Mouse (Mus musculus) liver, embryonic 14.5 days (tissue): ENCODE measurements at regions not wholly inside any gene's neighbourhood (a gene's known extent, or its start where the extent isn't known, plus 50 kb on each side); places are given as distances from the start of the nearest gene placed in this dataset.

Source experiments
- CTCF ChIP-seq: IDR thresholded peaks from 2 replicates; pipeline ENCODE4 v1.5.1; 2016; ENCODE audit warnings: antibody characterized with exemption, low read depth, control low read depth
- EP300 ChIP-seq: IDR thresholded peaks from 2 replicates; pipeline ENCODE4 v1.6.1; 2016; ENCODE audit warnings: antibody characterized with exemption, low read depth

GRCm38 (mm10) chr11:114233636-114234541 lies 167.0 kb upstream of the Sdk2 start:
- TF ChIP-seq EP300 = no peak
- TF ChIP-seq CTCF = no peak
